In the genomic region with DNA sequence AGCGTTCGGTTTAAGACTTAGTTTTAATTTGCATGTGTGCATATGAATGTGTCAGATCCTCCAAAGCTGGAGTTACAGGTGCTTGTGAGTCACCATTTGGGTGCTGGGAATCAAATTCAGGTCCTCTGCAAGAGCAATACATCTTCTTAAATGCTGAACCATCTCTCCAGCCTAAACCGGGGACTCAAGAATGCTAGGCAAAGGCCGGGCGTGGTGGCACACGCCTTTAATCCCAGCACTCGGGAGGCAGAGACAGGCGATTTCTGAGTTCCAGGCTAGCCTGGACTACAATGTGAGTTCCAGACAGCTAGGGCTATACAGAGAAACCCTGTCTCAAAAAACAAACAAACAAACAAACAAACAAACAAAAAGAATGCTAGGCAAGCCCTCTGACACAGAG, we compare ENCODE assay signal across 27 mouse cellular contexts. TPM values are rescaled to one million over a fixed set of nuclear protein-coding genes. Genes with fewer than 3 reads are reported as not detected.
DNase-seq lines count a peak whose midpoint lies in the region; ATAC-seq and TF ChIP-seq lines count a peak whose summit lies in the region.
"Had no signal": no experiment of that assay in that cellular context is flagged by ENCODE, and none has a peak within 500 bp of the region (broad histone marks: within the 10 kb centered on the region; RNA-seq: fewer than 3 reads in every experiment).

No protein-coding gene starts in this region.

- H3K9ac ChIP-seq in heart, embryonic 15.5 days = no peak overlapping the region
- H3K9ac ChIP-seq: hindbrain, embryonic 12.5 days; hindbrain, embryonic 15.5 days had no signal

- ATAC-seq in heart, embryonic 15.5 days (replicated peaks; ENCODE audit: insufficient number of reproducible peaks, insufficient read depth, low FRiP score, low read depth) = no peak
- ATAC-seq: forebrain, embryonic 14.5 days; intestine, postnatal 0 days had no signal

- no peak for DNase-seq in gastrocnemius, adult 2 months
- no peak for DNase-seq in gastrocnemius, postnatal 4 days (ENCODE audit: low spot score in 2 of 2)
- no peak for DNase-seq in heart, adult 8-10 months (ENCODE audit: low spot score)
- DNase-seq in ES-CJ7 (ENCODE audit: low read depth, low spot score) (peak; percentile 32), ZHBTc4 (ENCODE audit: low read depth, low spot score) (peak; percentile 56)
- DNase-seq in spleen, postnatal 4 days (ENCODE audit: low spot score in 2 of 2) = no peak
- DNase-seq: adrenal gland, postnatal 10 days; adrenal gland, postnatal 36 days; B cell, adult 2 months; cerebellum, adult 18-20 months; cerebellum, adult 9-10 months; cerebellum, postnatal 14 days; gastrocnemius, postnatal 10 days; gastrocnemius, postnatal 36 days had no signal

- H3K4me2 ChIP-seq in heart, embryonic 15.5 days = no peak overlapping the region
- H3K4me2 ChIP-seq: heart, embryonic 11.5 days; hindbrain, embryonic 12.5 days; hindbrain, embryonic 15.5 days had no signal

- H3K36me3 ChIP-seq in heart, embryonic 15.5 days = no peaks in the 10 kb centered on the region; the same call in 1 of the 2 replicates
- H3K36me3 ChIP-seq: hindbrain, embryonic 12.5 days; hindbrain, embryonic 15.5 days had no signal

- no peak for TF ChIP-seq CTCF in gastrocnemius, adult 2 months (IDR thresholded peaks at IDR 0.05)

- H3K4me1 ChIP-seq in heart, embryonic 15.5 days (replicated peaks) = peaks cover 18% of the 10 kb centered on the region

- H3K4me3 ChIP-seq in gastrocnemius, adult 2 months = no peak overlapping the region
- H3K4me3 ChIP-seq in heart, embryonic 15.5 days = no peak overlapping the region
- H3K4me3 ChIP-seq: forebrain, embryonic 10.5 days; hindbrain, embryonic 12.5 days; hindbrain, embryonic 15.5 days had no signal

- H3K27ac ChIP-seq in gastrocnemius, adult 2 months = peak overlapping the region; percentile 72
- 0 out of 2 replicates have a peak overlapping the region, but pooled peaks have one; percentile 56 for H3K27ac ChIP-seq in heart, embryonic 15.5 days
- H3K27ac ChIP-seq: forebrain, embryonic 10.5 days; hindbrain, embryonic 12.5 days; hindbrain, embryonic 15.5 days had no signal

- 97% methylated on average over 8 of the region's 8 CpGs for WGBS in heart, embryonic 15.5 days

- intact Hi-C loops in gastrocnemius, adult 2 months (cut with DNase I) = loop anchor here (5.0 kb wide), 1 partner anchor 77 kb away; no protein-coding TSS in a partner anchor

- H3K9me3 ChIP-seq in heart, embryonic 15.5 days (replicated peaks) = no peaks in the 10 kb centered on the region
- H3K9me3 ChIP-seq: forebrain, embryonic 10.5 days; hindbrain, embryonic 12.5 days; hindbrain, embryonic 15.5 days had no signal

- H3K27me3 ChIP-seq in heart, embryonic 15.5 days = no peaks in the 10 kb centered on the region
- H3K27me3 ChIP-seq: CH12.LX; hindbrain, embryonic 12.5 days; hindbrain, embryonic 15.5 days had no signal

RNA-seq across cellular contexts. Expression of gene Gm28047, which starts 35.0 kb away (rescaled TPM):
- 1 to 10 TPM in 1 of 2 experiments, not detected in 1; 1.8 TPM for total RNA-seq in gastrocnemius, adult 2 months (2021)
- total RNA-seq in gastrocnemius, postnatal 4 days (2021) = under 1 TPM in 1 of 2 experiments, not detected in 1; 0.70 TPM
- 0.24 TPM in 1 of 2 replicates, not detected in the other for polyA plus RNA-seq in heart, embryonic 15.5 days (2015; fragmentation: Nextera tagmentation; extraction: Ambion mirVana)
- 1 to 10 TPM in 1 of 4 experiments, not detected in 3; 1.4 TPM for total RNA-seq in heart, adult 8-10 months (2022)
- total RNA-seq: CH12.LX; heart, postnatal 25 days; MEL had no signal
- polyA plus RNA-seq: embryonic facial prominence, embryonic 14.5 days; forebrain, embryonic 10.5 days; forebrain, embryonic 14.5 days; heart, embryonic 11.5 days; heart, embryonic 16.5 days; hindbrain, embryonic 12.5 days; hindbrain, embryonic 15.5 days; intestine, embryonic 14.5 days; intestine, postnatal 0 days had no signal

RNA-seq across cellular contexts. Expression of gene Atf7, which starts 35.4 kb away (rescaled TPM):
- 10 to 100 TPM; 60.2 to 62.5 TPM for total RNA-seq in gastrocnemius, adult 2 months (2021)
- total RNA-seq in gastrocnemius, postnatal 4 days (2021) = 10 to 100 TPM; 85.3 to 97.2 TPM
- 26.7 and 32.7 TPM in 2 replicates for polyA plus RNA-seq in heart, embryonic 15.5 days (2015; fragmentation: Nextera tagmentation; extraction: Ambion mirVana)
- 10 to 100 TPM; 46.6 to 54.0 (median 52.1) TPM for total RNA-seq in heart, adult 8-10 months (2022)

Comparison
In these comparisons a context has a peak if more than half of its experiments do, and no peak if none do; other contexts are left out.
1. DNase-seq: peak in ES-CJ7 (single experiment) and ZHBTc4 (single experiment); none in gastrocnemius, adult 2 months (single experiment), gastrocnemius, postnatal 4 days (0 of 2), heart, adult 8-10 months (single experiment) and spleen, postnatal 4 days (0 of 2).